Mouse (Mus musculus) intestine, embryonic 14.5 days (tissue): Measurements from ENCODE around the gene Kif6. TPM values are rescaled to one million over a fixed set of nuclear protein-coding genes. Genes with fewer than 3 reads are reported as not detected.
A peak's percentile ranks its signal among the peaks of the same experiment; 100 is the strongest.

Experiments
- ATAC-seq: fragments of 200-750 bp; cut with Nextera tagmentation; replicated peaks from 2 replicates; pipeline ENCODE4 v1.8.0; 2017; ENCODE audit warnings: low read depth, moderate number of reproducible peaks, moderate TSS enrichment, moderate library complexity; ENCODE audit not compliant: low FRiP score, low TSS enrichment
- DNase-seq: peaks from one replicate; pipeline ENCODE4 v3.0.0-alpha.2; 2018; ENCODE audit warnings: low spot score
- H3K27ac ChIP-seq: fragments of 300-500 bp; sonication (generic); 2 replicates; pipeline ENCODE4 v1.5.1; 2014; ENCODE audit warnings: low read depth, mild to moderate bottlenecking, control low read depth
- H3K27me3 ChIP-seq: fragments of 300-500 bp; sonication (generic); replicated peaks from 2 replicates; pipeline ENCODE4 v1.6.1; 2014; ENCODE audit warnings: low read length, control low read depth; ENCODE audit not compliant: control insufficient read depth, insufficient read depth
- H3K36me3 ChIP-seq: fragments of 300-500 bp; sonication (generic); 2 replicates; pipeline ENCODE4 v1.6.1; 2014; ENCODE audit warnings: low read length, control low read depth; ENCODE audit not compliant: control insufficient read depth, insufficient read depth
- H3K4me1 ChIP-seq: fragments of 300-500 bp; sonication (generic); replicated peaks from 2 replicates; pipeline ENCODE4 v1.6.1; 2014; ENCODE audit warnings: low read length, control low read depth, mixed read lengths; ENCODE audit not compliant: control insufficient read depth, insufficient read depth
- H3K4me2 ChIP-seq: fragments of 300-500 bp; sonication (generic); 2 replicates; pipeline ENCODE4 v1.6.1; 2014; ENCODE audit warnings: low read length
- H3K4me3 ChIP-seq: fragments of 300-500 bp; sonication (generic); 2 replicates; pipeline ENCODE4 v1.5.1; 2014; ENCODE audit warnings: low read depth, low read length, control low read depth, mixed read lengths
- H3K9ac ChIP-seq: fragments of 300-500 bp; sonication (generic); 2 replicates; pipeline ENCODE4 v1.6.1; 2014; ENCODE audit warnings: mild to moderate bottlenecking, low read length
- H3K9me3 ChIP-seq: fragments of 300-500 bp; sonication (generic); 2 replicates; pipeline ENCODE4 v1.6.1; 2016; ENCODE audit warnings: low read length, control low read depth; ENCODE audit not compliant: control insufficient read depth
- WGBS: fragments of 180-500 bp; shearing (Covaris S2); extraction: QIAGEN DNeasy Blood & Tissue Kit; methylation state at CpG from one replicate; pipeline ENCODE4 v1.1.7; 2014; 5-methylcytosine and 5-hydroxymethylcytosine counted together
- polyA plus RNA-seq: library from polyadenylated mRNA; unstranded; fragments of >200 nt; fragmentation: Nextera tagmentation; extraction: Ambion mirVana; gene quantifications from 2 replicates; pipeline ENCODE4 v1.2.1, GENCODE M21; 2014

Kif6 gene
- polyA plus RNA-seq, 1 experiment from 2014 or later = 1.7 TPM

DNA sequence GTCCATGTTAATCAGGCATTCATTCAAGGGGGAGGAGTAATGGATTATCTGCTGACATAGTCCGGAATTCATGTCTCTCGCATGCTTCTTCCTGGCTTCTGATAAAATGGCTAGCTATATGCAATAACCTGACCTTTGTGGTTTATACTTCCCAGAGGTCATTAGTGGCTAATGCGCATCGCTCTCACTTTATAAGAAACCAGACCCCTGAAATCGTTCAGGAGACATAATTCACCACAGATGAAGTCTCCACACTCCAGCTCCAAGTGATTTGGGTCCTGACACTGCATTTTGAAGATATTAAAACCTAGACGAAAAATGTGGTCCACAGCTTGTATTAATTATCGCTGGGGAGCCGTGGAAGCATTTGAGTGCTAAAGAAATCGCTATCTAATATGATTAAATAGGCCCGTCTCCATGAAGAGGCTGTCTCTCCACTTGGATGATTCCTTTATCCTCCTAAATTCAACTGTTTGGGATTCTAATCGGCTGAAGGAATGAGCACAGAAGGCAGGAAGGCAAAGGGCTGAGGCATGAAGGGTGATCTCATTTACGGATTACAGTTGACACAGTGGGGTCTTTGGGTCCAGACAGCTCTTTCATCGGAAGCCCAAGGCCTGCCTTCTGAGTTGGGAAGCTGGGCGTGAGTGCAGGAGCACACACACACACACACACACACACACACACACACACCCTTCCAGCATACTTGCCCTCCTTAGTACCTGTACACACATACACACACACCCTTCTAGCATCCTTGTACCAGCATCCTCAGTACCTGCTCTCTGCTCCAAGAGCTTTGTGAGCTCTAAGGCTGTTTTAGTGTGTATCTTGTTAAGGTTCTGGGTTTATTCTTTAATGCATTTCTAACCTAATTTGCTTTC is 128.9 kb downstream of the Kif6 start:
- WGBS = 78% methylated on average over 14 of the region's 14 CpGs
- DNase-seq (no peak), ATAC-seq (no peak)
- Histone ChIP-seq H3K4me1 (no peaks in the 10 kb centered on the region; the same call in 1 of the 2 replicates), H3K9ac (no peak overlapping the region), H3K36me3 (no peaks in the 10 kb centered on the region), H3K27ac (no peak overlapping the region), H3K9me3 (no peaks in the 10 kb centered on the region), H3K4me2 (no peak overlapping the region), H3K27me3 (no peaks in the 10 kb centered on the region), H3K4me3 (no peak overlapping the region)

DNA sequence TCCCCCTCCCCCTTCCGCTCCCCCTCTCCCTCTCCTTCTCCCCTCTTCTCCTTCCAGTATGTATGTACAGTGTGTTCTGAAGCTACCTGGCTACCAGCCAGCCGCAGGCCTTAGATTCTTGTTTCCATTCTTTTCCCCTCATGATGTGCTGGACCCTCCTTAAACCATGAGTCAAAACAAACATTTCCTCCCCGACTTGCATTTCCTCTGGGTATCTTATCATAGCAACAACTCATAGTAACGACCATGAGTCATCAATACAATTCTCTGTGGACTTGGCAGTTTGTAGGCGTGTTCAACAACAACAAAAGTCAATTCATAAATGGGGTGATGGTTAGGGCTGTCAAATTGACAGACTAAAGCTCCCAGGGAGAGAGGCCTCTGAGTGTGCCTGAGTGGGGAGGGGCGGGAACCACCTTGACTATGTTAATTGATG is 136.0 kb downstream of the Kif6 start:
- H3K4me3 ChIP-seq = no peak overlapping the region
- H3K27me3 ChIP-seq = no peaks in the 10 kb centered on the region
- no peak overlapping the region for H3K4me2 ChIP-seq
- DNase-seq (no peak), ATAC-seq (peak; percentile 80)
- no peak overlapping the region for H3K27ac ChIP-seq
- H3K4me1 ChIP-seq = no peaks in the 10 kb centered on the region
- no peak overlapping the region for H3K9ac ChIP-seq
- no peaks in the 10 kb centered on the region for H3K36me3 ChIP-seq
- no peaks in the 10 kb centered on the region; the same call in 1 of the 2 replicates for H3K9me3 ChIP-seq
- WGBS = 53% methylated on average over 6 of the region's 6 CpGs

DNA sequence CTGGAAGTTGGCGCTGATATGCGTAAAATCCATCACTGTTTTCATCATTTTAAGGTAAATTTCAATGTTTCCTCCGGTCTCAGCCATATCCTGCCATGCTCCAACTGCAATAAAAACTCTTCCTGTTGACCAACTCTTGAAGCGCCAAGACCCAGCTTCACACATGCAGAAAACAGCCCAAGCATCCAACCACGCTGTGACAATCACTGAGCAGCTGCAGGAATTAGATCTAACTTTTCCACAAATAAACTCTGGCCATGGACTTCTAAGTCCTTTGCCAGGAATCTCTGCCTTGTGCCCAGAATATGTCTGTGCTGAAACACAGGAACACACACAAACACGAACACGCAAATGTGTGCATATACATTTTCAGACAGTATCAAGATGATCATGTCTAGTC is 138.9 kb downstream of the Kif6 start:
- Histone ChIP-seq H3K4me2 (no peak overlapping the region), H3K27ac (no peak overlapping the region), H3K36me3 (no peaks in the 10 kb centered on the region), H3K9ac (no peak overlapping the region), H3K9me3 (no peaks in the 10 kb centered on the region; the same call in 1 of the 2 replicates), H3K4me3 (no peak overlapping the region), H3K4me1 (no peaks in the 10 kb centered on the region), H3K27me3 (no peaks in the 10 kb centered on the region)
- DNase-seq (no peak), ATAC-seq (no peak)
- 95% methylated on average over 7 of the region's 7 CpGs for WGBS

DNA sequence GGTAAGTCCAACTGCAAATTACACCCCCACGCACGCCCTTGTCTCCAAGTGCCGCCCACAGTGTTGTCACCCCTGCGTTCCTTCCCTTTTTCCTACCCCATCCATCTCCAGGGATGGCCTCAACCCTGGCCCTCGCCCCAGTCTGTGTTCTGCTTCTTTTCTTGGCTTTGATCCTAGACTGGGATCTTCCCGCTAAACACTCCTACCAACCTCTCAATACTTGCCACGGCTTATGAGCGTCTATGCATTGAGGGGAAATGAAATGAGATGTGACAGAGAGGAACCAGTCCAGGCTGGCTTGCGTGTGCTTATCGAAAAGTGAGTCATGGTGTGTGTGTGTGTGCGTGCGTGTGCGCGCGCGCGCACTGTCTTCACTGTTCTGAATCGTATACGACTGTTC is 141.9 kb downstream of the Kif6 start:
- Histone ChIP-seq H3K27ac (peak overlapping the region; percentile 30; the same call in 1 of the 2 replicates), H3K9ac (no peak overlapping the region), H3K4me3 (no peak overlapping the region), H3K27me3 (no peaks in the 10 kb centered on the region), H3K4me1 (no peaks in the 10 kb centered on the region), H3K36me3 (no peaks in the 10 kb centered on the region), H3K9me3 (no peaks in the 10 kb centered on the region; the same call in 1 of the 2 replicates), H3K4me2 (no peak overlapping the region)
- ATAC-seq (peak; percentile 77), DNase-seq (peak; percentile 59)
- WGBS = 59% methylated on average over 19 of the region's 19 CpGs

DNA sequence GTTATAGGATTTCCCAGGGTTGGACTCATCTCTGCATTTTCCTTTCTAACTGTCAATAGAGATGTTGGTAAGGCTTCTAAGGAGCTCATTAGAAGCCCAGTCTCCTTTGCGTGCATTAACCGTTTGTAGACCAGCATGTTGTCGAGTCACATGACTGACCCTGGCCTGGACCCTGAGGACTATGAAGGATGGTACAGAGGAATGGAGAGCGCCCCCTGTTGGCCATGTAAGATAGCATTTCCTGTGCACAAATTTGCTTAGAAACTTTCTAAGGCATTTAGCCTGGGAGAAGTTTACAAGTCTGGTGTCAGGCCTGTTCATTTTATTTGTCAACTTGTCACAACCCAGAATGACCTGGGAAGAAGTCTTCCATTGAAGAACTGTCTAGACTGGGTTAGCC is 144.1 kb downstream of the Kif6 start:
- Histone ChIP-seq H3K27me3 (no peaks in the 10 kb centered on the region), H3K4me3 (no peak overlapping the region), H3K9me3 (no peaks in the 10 kb centered on the region; the same call in 1 of the 2 replicates), H3K4me2 (no peak overlapping the region), H3K36me3 (no peaks in the 10 kb centered on the region), H3K9ac (no peak overlapping the region), H3K4me1 (no peaks in the 10 kb centered on the region), H3K27ac (no peak overlapping the region)
- WGBS = 74% methylated on average over 4 of the region's 4 CpGs
- DNase-seq = no peak
- no peak for ATAC-seq

DNA sequence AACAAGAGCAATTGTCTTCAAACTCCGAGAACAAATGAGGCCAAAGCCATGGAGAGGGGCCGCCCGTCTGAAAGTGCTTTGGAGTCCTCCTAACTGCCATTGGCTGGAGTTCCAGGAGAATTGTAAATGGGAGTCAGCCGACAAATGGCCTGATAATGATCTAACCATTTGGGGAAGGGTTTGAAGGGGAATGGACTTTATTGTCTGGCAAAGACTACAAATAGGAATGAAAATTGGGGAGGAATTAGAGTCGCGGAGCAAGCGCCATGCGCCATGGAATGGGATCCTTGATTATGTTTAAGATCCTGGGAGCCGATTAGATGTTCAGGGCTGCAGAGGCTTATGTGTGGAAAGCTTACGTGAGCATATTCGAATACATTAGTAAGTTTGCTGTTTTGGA is 146.3 kb downstream of the Kif6 start:
- no peaks in the 10 kb centered on the region for H3K9me3 ChIP-seq
- no peak overlapping the region for H3K4me2 ChIP-seq
- WGBS = 75% methylated on average over 11 of the region's 11 CpGs
- H3K4me1 ChIP-seq = no peaks in the 10 kb centered on the region
- ATAC-seq = no peak
- no peaks in the 10 kb centered on the region for H3K36me3 ChIP-seq
- DNase-seq = no peak
- H3K9ac ChIP-seq = no peak overlapping the region
- no peak overlapping the region for H3K4me3 ChIP-seq
- H3K27ac ChIP-seq = no peak overlapping the region
- H3K27me3 ChIP-seq = no peaks in the 10 kb centered on the region

DNA sequence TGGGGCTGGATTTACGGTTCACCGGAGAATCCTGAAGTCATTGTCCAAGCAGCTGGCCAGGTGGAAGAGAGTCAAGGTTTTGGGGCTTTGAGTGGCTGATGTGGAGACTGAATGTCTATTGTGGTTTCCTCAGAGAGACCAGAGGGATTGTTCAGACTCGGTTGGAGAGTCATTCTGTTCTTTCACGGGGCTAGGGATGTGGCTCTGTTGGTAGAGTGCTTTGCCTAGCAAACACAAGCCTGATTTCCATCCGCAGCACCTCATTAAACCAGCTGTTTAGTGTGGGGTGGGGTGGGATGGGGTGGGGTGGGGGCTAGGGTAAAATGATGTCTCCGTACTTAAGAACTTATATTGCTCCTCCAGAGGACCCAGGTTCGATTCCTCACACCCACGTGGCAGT is 146.9 kb downstream of the Kif6 start:
- Histone ChIP-seq H3K4me2 (no peak overlapping the region), H3K36me3 (no peaks in the 10 kb centered on the region), H3K9me3 (no peaks in the 10 kb centered on the region), H3K27ac (no peak overlapping the region), H3K4me1 (no peaks in the 10 kb centered on the region), H3K4me3 (no peak overlapping the region), H3K27me3 (no peaks in the 10 kb centered on the region), H3K9ac (no peak overlapping the region)
- WGBS = 76% methylated on average over 8 of the region's 8 CpGs
- ATAC-seq (no peak), DNase-seq (no peak)

DNA sequence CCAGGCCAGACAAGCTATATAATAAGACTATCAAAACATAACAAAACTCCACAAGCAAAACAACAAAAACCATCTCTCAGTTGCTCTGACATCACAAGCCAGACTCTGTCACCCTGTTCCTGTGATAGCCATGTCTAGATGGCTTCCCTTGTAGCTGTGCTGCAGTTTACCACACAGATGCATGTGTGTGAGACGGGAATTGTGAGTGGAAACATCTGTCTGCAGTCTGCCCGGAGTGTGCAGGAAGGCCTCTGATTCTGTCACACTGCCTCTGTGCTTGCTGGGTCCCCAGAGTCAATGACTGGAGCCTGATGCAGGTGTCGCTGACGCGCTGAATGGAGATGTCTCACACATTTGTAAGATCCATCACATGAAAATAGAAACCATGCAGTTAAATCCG is 150.0 kb downstream of the Kif6 start:
- no peak overlapping the region for H3K27ac ChIP-seq
- no peak overlapping the region for H3K4me2 ChIP-seq
- H3K9ac ChIP-seq = no peak overlapping the region
- no peak for DNase-seq
- no peaks in the 10 kb centered on the region for H3K27me3 ChIP-seq
- no peak overlapping the region for H3K4me3 ChIP-seq
- H3K36me3 ChIP-seq = no peaks in the 10 kb centered on the region
- H3K4me1 ChIP-seq = no peaks in the 10 kb centered on the region
- ATAC-seq = no peak
- no peaks in the 10 kb centered on the region for H3K9me3 ChIP-seq
- WGBS = 71% methylated on average over 6 of the region's 6 CpGs
